Mouse (Mus musculus): Measurements from ENCODE around the gene Slc35b2. TPM values are rescaled to one million over a fixed set of nuclear protein-coding genes. Genes with fewer than 3 reads are reported as not detected.

The Slc35b2 gene
- polyA plus RNA-seq, 1 experiment from 2014 or later = 95.3 TPM

- Histone ChIP-seq H3K27me3 (peaks cover 34% of the 10 kb centered on the region), H3K4me2 (replicated peaks) (no peak overlapping the region)
- 54% methylated on average over 16 of the region's 16 CpGs for WGBS
Measured at GRCm38 (mm10) chr17:45591701-45592605, 28.3 kb downstream of the Slc35b2 start.

GRCm38 (mm10) chr17:45592606-45593431 lies 29.1 kb downstream of the Slc35b2 start:
- H3K4me1 ChIP-seq (replicated peaks) = peaks cover 49% of the 10 kb centered on the region
- ATAC-seq = no peak
- no peaks in the 10 kb centered on the region for H3K36me3 ChIP-seq
- WGBS = 50% methylated on average over 8 of the region's 8 CpGs
- H3K27me3 ChIP-seq = peaks cover 34% of the 10 kb centered on the region
- peak overlapping the region; percentile 44 for H3K9ac ChIP-seq (replicated peaks)
- H3K9me3 ChIP-seq = no peaks in the 10 kb centered on the region
- H3K27ac ChIP-seq = no peak overlapping the region
- H3K4me3 ChIP-seq (replicated peaks) = no peak overlapping the region
- H3K4me2 ChIP-seq (replicated peaks) = no peak overlapping the region

More at GRCm38 (mm10) chr17:45591701-45592605, 28.3 kb downstream of the Slc35b2 start:
- Histone ChIP-seq H3K4me3 (replicated peaks) (no peak overlapping the region), H3K9me3 (no peaks in the 10 kb centered on the region), H3K27ac (no peak overlapping the region), H3K4me1 (replicated peaks) (peaks cover 45% of the 10 kb centered on the region), H3K9ac (replicated peaks) (peak overlapping the region; percentile 44; the same call in 1 of the 2 replicates), H3K36me3 (no peaks in the 10 kb centered on the region)
- ATAC-seq = no peak

DNA sequence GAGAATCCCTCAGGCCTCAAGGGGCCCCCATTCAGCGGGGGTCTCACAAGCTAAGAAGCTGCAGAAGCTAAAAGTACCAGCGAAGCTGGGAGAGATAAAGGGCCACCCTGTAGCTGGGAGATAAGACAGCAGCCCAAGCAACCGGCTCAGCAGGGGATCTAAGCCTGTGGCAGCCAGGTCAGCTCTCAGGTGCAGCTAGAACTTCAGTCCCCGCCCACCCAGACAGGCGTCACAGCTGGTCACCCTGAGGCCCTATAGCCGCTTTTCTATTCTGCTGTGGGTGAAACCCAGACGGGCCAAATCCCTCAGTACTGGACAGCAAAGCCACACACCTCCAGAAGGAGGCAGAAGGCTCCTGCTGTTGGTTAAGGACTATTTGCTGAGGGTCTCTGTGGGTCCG lies 29.8 kb downstream of the Slc35b2 start:
- Histone ChIP-seq H3K9ac (replicated peaks) (no peak overlapping the region), H3K27me3 (peaks cover 37% of the 10 kb centered on the region), H3K36me3 (no peaks in the 10 kb centered on the region), H3K4me2 (replicated peaks) (peak overlapping the region; percentile 0; the same call in 1 of the 2 replicates), H3K4me1 (replicated peaks) (peaks cover 49% of the 10 kb centered on the region), H3K27ac (no peak overlapping the region), H3K9me3 (no peaks in the 10 kb centered on the region), H3K4me3 (replicated peaks) (no peak overlapping the region)
- ATAC-seq = no peak
- 24% methylated on average over 8 of the region's 8 CpGs for WGBS

GRCm38 (mm10) chr17:45594195-45594594 lies 30.5 kb downstream of the Slc35b2 start:
- Histone ChIP-seq H3K27ac (no peak overlapping the region), H3K9me3 (no peaks in the 10 kb centered on the region), H3K36me3 (no peaks in the 10 kb centered on the region), H3K4me2 (replicated peaks) (peak overlapping the region; percentile 78), H3K9ac (replicated peaks) (no peak overlapping the region), H3K4me3 (replicated peaks) (peak overlapping the region; percentile 44; the same call in 1 of the 2 replicates), H3K27me3 (peaks cover 39% of the 10 kb centered on the region), H3K4me1 (replicated peaks) (peaks cover 52% of the 10 kb centered on the region)
- WGBS = 51% methylated on average over 8 of the region's 8 CpGs
- no peak for ATAC-seq

- H3K27ac ChIP-seq = no peak overlapping the region
- peak overlapping the region; percentile 78 for H3K4me2 ChIP-seq (replicated peaks)
- H3K4me3 ChIP-seq (replicated peaks) = peak overlapping the region; percentile 44
- peaks cover 61% of the 10 kb centered on the region for H3K4me1 ChIP-seq (replicated peaks)
- H3K36me3 ChIP-seq = no peaks in the 10 kb centered on the region
- peak; percentile 58 for ATAC-seq
- H3K9me3 ChIP-seq = no peaks in the 10 kb centered on the region
- WGBS = under 1% methylated on average over 58 of the region's 58 CpGs
- H3K9ac ChIP-seq (replicated peaks) = peak overlapping the region; percentile 60
- peaks cover 47% of the 10 kb centered on the region for H3K27me3 ChIP-seq
Measured at GRCm38 (mm10) chr17:45594881-45595735, 31.4 kb downstream of the Slc35b2 start.

- Histone ChIP-seq H3K9me3 (no peaks in the 10 kb centered on the region), H3K4me3 (replicated peaks) (peak overlapping the region; percentile 44), H3K4me1 (replicated peaks) (peaks cover 61% of the 10 kb centered on the region), H3K9ac (replicated peaks) (peak overlapping the region; percentile 60), H3K36me3 (no peaks in the 10 kb centered on the region), H3K27me3 (peaks cover 54% of the 10 kb centered on the region), H3K27ac (peak overlapping the region; percentile 19; the same call in 1 of the 2 replicates), H3K4me2 (replicated peaks) (peak overlapping the region; percentile 78)
- 4% methylated on average over 23 of the region's 23 CpGs for WGBS
- ATAC-seq = peak; percentile 28
Measured at GRCm38 (mm10) chr17:45595736-45596390, 32.2 kb downstream of the Slc35b2 start.

GRCm38 (mm10) chr17:45596631-45597396 lies 33.1 kb downstream of the Slc35b2 start:
- peaks cover 68% of the 10 kb centered on the region for H3K4me1 ChIP-seq (replicated peaks)
- H3K9ac ChIP-seq (replicated peaks) = no peak overlapping the region

GRCm38 (mm10) chr17:45597787-45598186 lies 34.1 kb downstream of the Slc35b2 start:
- Histone ChIP-seq H3K9me3 (no peaks in the 10 kb centered on the region), H3K36me3 (no peaks in the 10 kb centered on the region), H3K4me2 (replicated peaks) (no peak overlapping the region), H3K27me3 (peaks cover 64% of the 10 kb centered on the region), H3K27ac (no peak overlapping the region), H3K9ac (replicated peaks) (no peak overlapping the region), H3K4me1 (replicated peaks) (peaks cover 62% of the 10 kb centered on the region), H3K4me3 (replicated peaks) (no peak overlapping the region)
- no peak for ATAC-seq
- 40% methylated on average over 3 of the region's 3 CpGs for WGBS

More at GRCm38 (mm10) chr17:45596631-45597396, 33.1 kb downstream of the Slc35b2 start:
- Histone ChIP-seq H3K4me3 (replicated peaks) (no peak overlapping the region), H3K9me3 (no peaks in the 10 kb centered on the region), H3K36me3 (no peaks in the 10 kb centered on the region), H3K27ac (peak overlapping the region; percentile 51), H3K27me3 (peaks cover 64% of the 10 kb centered on the region), H3K4me2 (replicated peaks) (no peak overlapping the region)
- peak; percentile 35 for ATAC-seq
- WGBS = 24% methylated on average over 11 of the region's 11 CpGs

- no peak overlapping the region for H3K4me3 ChIP-seq (replicated peaks)
- H3K4me1 ChIP-seq (replicated peaks) = peaks cover 56% of the 10 kb centered on the region
- WGBS = 91% methylated on average over 2 of the region's 2 CpGs
- no peak for ATAC-seq
- H3K27me3 ChIP-seq = peaks cover 58% of the 10 kb centered on the region
- H3K4me2 ChIP-seq (replicated peaks) = no peak overlapping the region
- no peak overlapping the region for H3K27ac ChIP-seq
- H3K9me3 ChIP-seq = no peaks in the 10 kb centered on the region
- H3K9ac ChIP-seq (replicated peaks) = no peak overlapping the region
- H3K36me3 ChIP-seq = no peaks in the 10 kb centered on the region
Measured at GRCm38 (mm10) chr17:45598376-45598775, 34.7 kb downstream of the Slc35b2 start.

DNA sequence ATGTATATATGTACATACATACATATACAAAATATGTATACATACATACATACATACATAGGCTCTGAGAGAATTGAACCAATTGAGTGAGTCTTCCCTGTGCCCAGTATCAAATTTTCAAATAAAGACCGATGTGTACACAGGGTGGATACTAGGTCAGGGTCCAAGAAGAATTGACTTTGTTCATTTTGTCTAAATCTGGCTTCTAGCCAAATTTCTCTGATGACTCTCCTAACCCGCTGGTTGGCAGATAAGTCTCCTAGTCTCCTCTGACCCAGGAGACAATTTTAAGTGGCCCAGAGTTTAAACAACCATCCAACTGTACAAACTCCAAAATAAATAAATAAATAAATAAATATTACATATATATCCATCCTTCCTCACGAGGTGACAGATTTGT lies 35.2 kb downstream of the Slc35b2 start:
- Histone ChIP-seq H3K27ac (no peak overlapping the region), H3K9me3 (no peaks in the 10 kb centered on the region), H3K27me3 (peaks cover 53% of the 10 kb centered on the region), H3K4me3 (replicated peaks) (no peak overlapping the region), H3K36me3 (no peaks in the 10 kb centered on the region), H3K9ac (replicated peaks) (no peak overlapping the region), H3K4me2 (replicated peaks) (peak overlapping the region; percentile 60), H3K4me1 (replicated peaks) (peaks cover 54% of the 10 kb centered on the region)
- 49% methylated on average over 3 of the region's 3 CpGs for WGBS
- ATAC-seq = no peak

All from midbrain, embryonic 13.5 days (tissue).